Mouse (Mus musculus): ENCODE data around the gene Napsa. TPM values are rescaled to one million over a fixed set of nuclear protein-coding genes. Genes with fewer than 3 reads are reported as not detected.

The Napsa gene
- total RNA-seq, 1 experiment: 13.7 TPM

- no peak overlapping the region for H3K4me3 ChIP-seq (ENCODE audit: insufficient read depth in 1 of 2, low read depth in 1 of 2, low read length in 2 of 2, poor library complexity in 1 of 2, severe bottlenecking in 1 of 2)
- H3K9ac ChIP-seq (ENCODE audit: insufficient read depth, low read depth, low read length, poor library complexity, severe bottlenecking): no peak overlapping the region
- H3K27ac ChIP-seq (ENCODE audit: insufficient read depth, low read depth, low read length, poor library complexity, severe bottlenecking): no peak overlapping the region
- no peaks in the 10 kb centered on the region for H3K9me3 ChIP-seq (ENCODE audit: control insufficient read depth, insufficient read depth, low read depth, low read length)
- DNase-seq (ENCODE audit: low read depth, low spot score): no peak
- in situ Hi-C loops (cut with MboI; ENCODE audit: low sequenced_read_pairs in 2 of 2, unreplicated experiment in 2 of 2): no loop called here
- H3K4me1 ChIP-seq (ENCODE audit: control insufficient read depth in 2 of 2, insufficient read depth in 2 of 2, low read length in 2 of 2, poor library complexity in 1 of 2): peaks cover 0 to 6% of the 10 kb centered on the region in 2 experiments; a peak in 1 of 4 replicates
- no peak for TF ChIP-seq ZC3H11A (IDR thresholded peaks at IDR 0.05; ENCODE audit: borderline replicate concordance, low read depth, low read length)
- TF ChIP-seq ZNF384 (IDR thresholded peaks at IDR 0.05; ENCODE audit: low read depth, low read length): no peak
- TF ChIP-seq CHD2 (IDR thresholded peaks at IDR 0.05; ENCODE audit: low read depth, low read length): no peak
- no peak for TF ChIP-seq HCFC1 (IDR thresholded peaks at IDR 0.05; ENCODE audit: borderline replicate concordance, insufficient read depth, low read length)
- no peak for TF ChIP-seq MAFK (IDR thresholded peaks at IDR 0.05; ENCODE audit: insufficient read depth, low read depth, low read length)
- H3K36me3 ChIP-seq (ENCODE audit: control insufficient read depth, insufficient read depth, low read length, poor library complexity, severe bottlenecking): no peaks in the 10 kb centered on the region
Observed at GRCm38 (mm10) chr7:44581637-44582036, 9.5 kb downstream of the Napsa start.

DNA sequence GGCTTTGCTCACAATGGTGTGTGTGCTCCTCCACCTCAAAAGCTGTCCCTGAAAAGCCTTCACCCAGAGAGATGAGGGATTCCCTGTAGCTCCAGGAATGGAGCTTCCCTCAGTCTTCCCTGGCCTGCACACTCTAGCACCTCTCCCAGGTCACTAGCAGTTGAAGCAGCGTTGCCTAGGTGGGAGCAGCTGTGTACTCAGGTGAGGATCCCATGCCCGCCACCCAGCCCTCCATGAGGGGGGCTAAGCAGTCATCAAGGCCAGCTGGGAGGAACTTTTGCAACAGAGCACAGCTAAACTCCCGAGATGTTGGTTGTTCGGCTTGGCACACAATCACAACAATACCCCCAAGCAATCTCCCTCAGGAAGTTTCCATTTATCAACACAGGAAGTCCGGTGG, 10.5 kb downstream of the Napsa start:
- H3K4me3 ChIP-seq (ENCODE audit: insufficient read depth in 1 of 2, low read depth in 1 of 2, low read length in 2 of 2, poor library complexity in 1 of 2, severe bottlenecking in 1 of 2): no peak overlapping the region
- no peak overlapping the region for H3K9ac ChIP-seq (ENCODE audit: insufficient read depth, low read depth, low read length, poor library complexity, severe bottlenecking)
- no peak for TF ChIP-seq ZC3H11A (IDR thresholded peaks at IDR 0.05; ENCODE audit: borderline replicate concordance, low read depth, low read length)
- no peak for TF ChIP-seq ZNF384 (IDR thresholded peaks at IDR 0.05; ENCODE audit: low read depth, low read length)
- H3K4me1 ChIP-seq (ENCODE audit: control insufficient read depth in 2 of 2, insufficient read depth in 2 of 2, low read length in 2 of 2, poor library complexity in 1 of 2): peaks cover 0 to 4% of the 10 kb centered on the region in 2 experiments; a peak in 1 of 4 replicates
- DNase-seq (ENCODE audit: low read depth, low spot score): no peak
- H3K36me3 ChIP-seq (ENCODE audit: control insufficient read depth, insufficient read depth, low read length, poor library complexity, severe bottlenecking): no peaks in the 10 kb centered on the region
- H3K27ac ChIP-seq (ENCODE audit: insufficient read depth, low read depth, low read length, poor library complexity, severe bottlenecking): no peak overlapping the region
- in situ Hi-C loops (cut with MboI; ENCODE audit: low sequenced_read_pairs in 2 of 2, unreplicated experiment in 2 of 2): no loop called here
- H3K9me3 ChIP-seq (ENCODE audit: control insufficient read depth, insufficient read depth, low read depth, low read length): no peaks in the 10 kb centered on the region

GRCm38 (mm10) chr7:44583146-44583545, 11.0 kb downstream of the Napsa start:
- Histone ChIP-seq H3K36me3 (ENCODE audit: control insufficient read depth, insufficient read depth, low read length, poor library complexity, severe bottlenecking) (no peaks in the 10 kb centered on the region), H3K9me3 (ENCODE audit: control insufficient read depth, insufficient read depth, low read depth, low read length) (no peaks in the 10 kb centered on the region), H3K27ac (ENCODE audit: insufficient read depth, low read depth, low read length, poor library complexity, severe bottlenecking) (no peak overlapping the region), H3K4me1 (ENCODE audit: control insufficient read depth in 2 of 2, insufficient read depth in 2 of 2, low read length in 2 of 2, poor library complexity in 1 of 2) (peaks cover 0 to 6% of the 10 kb centered on the region in 2 experiments; a peak in 1 of 4 replicates), H3K9ac (ENCODE audit: insufficient read depth, low read depth, low read length, poor library complexity, severe bottlenecking) (no peak overlapping the region), H3K4me3 (ENCODE audit: insufficient read depth in 1 of 2, low read depth in 1 of 2, low read length in 2 of 2, poor library complexity in 1 of 2, severe bottlenecking in 1 of 2) (no peak overlapping the region)
- TF ChIP-seq ZNF384 (IDR thresholded peaks at IDR 0.05; ENCODE audit: low read depth, low read length): no peak
- no peak for TF ChIP-seq ZC3H11A (IDR thresholded peaks at IDR 0.05; ENCODE audit: borderline replicate concordance, low read depth, low read length)
- no peak for TF ChIP-seq CHD2 (IDR thresholded peaks at IDR 0.05; ENCODE audit: low read depth, low read length)
- TF ChIP-seq HCFC1 (IDR thresholded peaks at IDR 0.05; ENCODE audit: borderline replicate concordance, insufficient read depth, low read length): no peak
- no peak for TF ChIP-seq MAFK (IDR thresholded peaks at IDR 0.05; ENCODE audit: insufficient read depth, low read depth, low read length)
- DNase-seq (ENCODE audit: low read depth, low spot score): no peak
- in situ Hi-C loops (cut with MboI; ENCODE audit: low sequenced_read_pairs in 2 of 2, unreplicated experiment in 2 of 2): no loop called here

DNA sequence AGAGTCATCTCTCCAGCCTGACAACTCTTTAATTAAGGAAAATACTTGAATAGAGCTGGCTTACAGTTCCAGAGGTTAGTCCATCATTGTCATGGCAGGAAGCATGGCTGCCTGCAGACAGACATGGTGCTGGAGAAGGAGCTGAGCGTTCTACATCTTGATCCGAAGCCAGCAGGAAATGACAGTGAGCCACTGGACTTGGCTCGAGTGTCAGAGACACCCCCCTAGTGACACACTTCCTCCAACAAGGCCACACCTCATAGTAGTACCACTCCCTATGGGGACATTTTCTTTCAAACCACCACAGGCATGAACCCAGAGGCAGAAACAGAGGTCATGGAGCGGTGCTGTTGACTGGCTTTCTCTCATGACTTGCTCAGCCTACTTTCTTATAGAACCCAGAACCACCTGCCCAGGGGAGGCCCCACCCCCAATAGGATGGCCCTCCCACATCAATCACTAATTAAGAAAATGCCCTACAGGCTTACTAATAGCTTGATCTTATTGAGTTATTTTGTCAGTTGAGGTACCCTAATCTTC, 12.2 kb downstream of the Napsa start:
- peaks cover 0 to 10% of the 10 kb centered on the region in 2 experiments; a peak in 1 of 4 replicates for H3K4me1 ChIP-seq (ENCODE audit: control insufficient read depth in 2 of 2, insufficient read depth in 2 of 2, low read length in 2 of 2, poor library complexity in 1 of 2)
- H3K36me3 ChIP-seq (ENCODE audit: control insufficient read depth, insufficient read depth, low read length, poor library complexity, severe bottlenecking): no peaks in the 10 kb centered on the region
- in situ Hi-C loops (cut with MboI; ENCODE audit: low sequenced_read_pairs in 2 of 2, unreplicated experiment in 2 of 2): no loop called here
- no peaks in the 10 kb centered on the region for H3K9me3 ChIP-seq (ENCODE audit: control insufficient read depth, insufficient read depth, low read depth, low read length)
- H3K4me3 ChIP-seq (ENCODE audit: insufficient read depth in 1 of 2, low read depth in 1 of 2, low read length in 2 of 2, poor library complexity in 1 of 2, severe bottlenecking in 1 of 2): no peak overlapping the region
- TF ChIP-seq ZNF384 (IDR thresholded peaks at IDR 0.05; ENCODE audit: low read depth, low read length): no peak
- no peak for TF ChIP-seq HCFC1 (IDR thresholded peaks at IDR 0.05; ENCODE audit: borderline replicate concordance, insufficient read depth, low read length)
- TF ChIP-seq MAFK (IDR thresholded peaks at IDR 0.05; ENCODE audit: insufficient read depth, low read depth, low read length): no peak
- TF ChIP-seq ZC3H11A (IDR thresholded peaks at IDR 0.05; ENCODE audit: borderline replicate concordance, low read depth, low read length): no peak
- no peak for TF ChIP-seq CHD2 (IDR thresholded peaks at IDR 0.05; ENCODE audit: low read depth, low read length)
- no peak for DNase-seq (ENCODE audit: low read depth, low spot score)
- no peak overlapping the region for H3K27ac ChIP-seq (ENCODE audit: insufficient read depth, low read depth, low read length, poor library complexity, severe bottlenecking)
- H3K9ac ChIP-seq (ENCODE audit: insufficient read depth, low read depth, low read length, poor library complexity, severe bottlenecking): no peak overlapping the region

GRCm38 (mm10) chr7:44584921-44585320, 12.7 kb downstream of the Napsa start:
- peaks cover 0 to 10% of the 10 kb centered on the region in 2 experiments; a peak in 2 of 4 replicates for H3K4me1 ChIP-seq (ENCODE audit: control insufficient read depth in 2 of 2, insufficient read depth in 2 of 2, low read length in 2 of 2, poor library complexity in 1 of 2)
- H3K9ac ChIP-seq (ENCODE audit: insufficient read depth, low read depth, low read length, poor library complexity, severe bottlenecking): no peak overlapping the region
- no peaks in the 10 kb centered on the region for H3K9me3 ChIP-seq (ENCODE audit: control insufficient read depth, insufficient read depth, low read depth, low read length)
- DNase-seq (ENCODE audit: low read depth, low spot score): no peak
- in situ Hi-C loops (cut with MboI; ENCODE audit: low sequenced_read_pairs in 2 of 2, unreplicated experiment in 2 of 2): no loop called here
- H3K27ac ChIP-seq (ENCODE audit: insufficient read depth, low read depth, low read length, poor library complexity, severe bottlenecking): no peak overlapping the region
- no peak overlapping the region for H3K4me3 ChIP-seq (ENCODE audit: insufficient read depth in 1 of 2, low read depth in 1 of 2, low read length in 2 of 2, poor library complexity in 1 of 2, severe bottlenecking in 1 of 2)
- TF ChIP-seq MAFK (IDR thresholded peaks at IDR 0.05; ENCODE audit: insufficient read depth, low read depth, low read length): no peak
- TF ChIP-seq ZNF384 (IDR thresholded peaks at IDR 0.05; ENCODE audit: low read depth, low read length): no peak
- no peak for TF ChIP-seq ZC3H11A (IDR thresholded peaks at IDR 0.05; ENCODE audit: borderline replicate concordance, low read depth, low read length)
- no peak for TF ChIP-seq HCFC1 (IDR thresholded peaks at IDR 0.05; ENCODE audit: borderline replicate concordance, insufficient read depth, low read length)
- TF ChIP-seq CHD2 (IDR thresholded peaks at IDR 0.05; ENCODE audit: low read depth, low read length): no peak
- H3K36me3 ChIP-seq (ENCODE audit: control insufficient read depth, insufficient read depth, low read length, poor library complexity, severe bottlenecking): no peaks in the 10 kb centered on the region
